Mouse (Mus musculus) skeletal muscle tissue, adult 2 months (tissue): ENCODE measurements at regions not wholly inside any gene's neighbourhood (a gene's known extent, or its start where the extent isn't known, plus 50 kb on each side); places are given as distances from the start of the nearest gene placed in this dataset.

Source experiments
- DNase-seq: peaks from one replicate; pipeline ENCODE4 v3.0.0-alpha.2; 2012; ENCODE audit warnings: low read depth, low spot score

GRCm38 (mm10) chr15:88370366-88370765, 229.7 kb upstream of the Zdhhc25 start:
- no peak for DNase-seq

GRCm38 (mm10) chr15:88372039-88372438, 228.1 kb upstream of the Zdhhc25 start:
- DNase-seq, result no peak

GRCm38 (mm10) chr15:88373923-88374322, 226.2 kb upstream of the Zdhhc25 start:
- DNase-seq, result no peak

- no peak for DNase-seq
Measured at GRCm38 (mm10) chr15:88379342-88379741, 220.8 kb upstream of the Zdhhc25 start.

GRCm38 (mm10) chr15:88379951-88380623, 220.0 kb upstream of the Zdhhc25 start:
- no peak for DNase-seq

- DNase-seq, result no peak
Measured at GRCm38 (mm10) chr15:88381419-88381818, 218.7 kb upstream of the Zdhhc25 start.

- no peak for DNase-seq
Measured at GRCm38 (mm10) chr15:88385943-88386342, 214.2 kb upstream of the Zdhhc25 start.

GRCm38 (mm10) chr15:88386711-88387110, 213.4 kb upstream of the Zdhhc25 start:
- no peak for DNase-seq

GRCm38 (mm10) chr15:88391822-88392221, 208.3 kb upstream of the Zdhhc25 start:
- DNase-seq, result no peak

GRCm38 (mm10) chr15:88399064-88399463, 201.0 kb upstream of the Zdhhc25 start:
- no peak for DNase-seq

GRCm38 (mm10) chr15:88399989-88400388, 200.1 kb upstream of the Zdhhc25 start:
- DNase-seq, result no peak

GRCm38 (mm10) chr15:88400787-88401186, 199.3 kb upstream of the Zdhhc25 start:
- no peak for DNase-seq

GRCm38 (mm10) chr15:88408461-88409379, 191.4 kb upstream of the Zdhhc25 start:
- DNase-seq, result no peak

- no peak for DNase-seq
Measured at GRCm38 (mm10) chr15:88414206-88414605, 185.9 kb upstream of the Zdhhc25 start.

GRCm38 (mm10) chr15:88418881-88419280, 181.2 kb upstream of the Zdhhc25 start:
- no peak for DNase-seq

GRCm38 (mm10) chr15:88428441-88428840, 171.7 kb upstream of the Zdhhc25 start:
- no peak for DNase-seq

GRCm38 (mm10) chr15:88430941-88431340, 169.2 kb upstream of the Zdhhc25 start:
- DNase-seq, result no peak

GRCm38 (mm10) chr15:88448272-88448671, 151.8 kb upstream of the Zdhhc25 start:
- DNase-seq, result no peak

- DNase-seq, result no peak
Measured at GRCm38 (mm10) chr15:88451241-88451640, 148.9 kb upstream of the Zdhhc25 start.

GRCm38 (mm10) chr15:88468107-88468506, 132.0 kb upstream of the Zdhhc25 start:
- DNase-seq, result no peak

GRCm38 (mm10) chr15:88468810-88469209, 131.3 kb upstream of the Zdhhc25 start:
- DNase-seq, result no peak

GRCm38 (mm10) chr15:88469508-88470455, 130.3 kb upstream of the Zdhhc25 start:
- DNase-seq, result no peak
